Mouse (Mus musculus) kidney, embryonic 16.5 days (tissue): ENCODE data around the gene Ogt. TPM values are rescaled to one million over a fixed set of nuclear protein-coding genes. Genes with fewer than 3 reads are reported as not detected.

ENCODE experiments used
- ATAC-seq: fragments of 200-750 bp; cut with Nextera tagmentation; 2 replicates; pipeline ENCODE4 v1.8.0; 2017; ENCODE audit warnings: moderate TSS enrichment; ENCODE audit not compliant: low FRiP score, low TSS enrichment
- H3K27ac ChIP-seq: fragments of 300-500 bp; sonication (generic); 2 replicates; pipeline ENCODE4 v1.5.1; 2014; ENCODE audit warnings: low read length
- H3K27me3 ChIP-seq: fragments of 300-500 bp; sonication (generic); 2 replicates; pipeline ENCODE4 v1.6.1; 2014; ENCODE audit warnings: low read length, control low read depth, mixed read lengths; ENCODE audit not compliant: insufficient read depth
- H3K36me3 ChIP-seq: fragments of 300-500 bp; sonication (generic); 2 replicates; pipeline ENCODE4 v1.6.1; 2014; ENCODE audit warnings: low read length, control low read depth, mixed read lengths; ENCODE audit not compliant: insufficient read depth
- H3K4me1 ChIP-seq: fragments of 300-500 bp; sonication (generic); 2 replicates; pipeline ENCODE4 v1.6.1; 2014; ENCODE audit warnings: low read length, control low read depth, mixed read lengths; ENCODE audit not compliant: insufficient read depth
- H3K4me2 ChIP-seq: fragments of 300-500 bp; sonication (generic); replicated peaks from 2 replicates; pipeline ENCODE4 v1.6.1; 2014; ENCODE audit warnings: low read depth, low read length
- H3K4me3 ChIP-seq: fragments of 300-500 bp; sonication (generic); 2 replicates; pipeline ENCODE4 v1.5.1; 2014; ENCODE audit warnings: mild to moderate bottlenecking, low read length
- H3K9ac ChIP-seq: fragments of 300-500 bp; sonication (generic); replicated peaks from 2 replicates; pipeline ENCODE4 v1.6.1; 2014; ENCODE audit warnings: low read length
- H3K9me3 ChIP-seq: fragments of 300-500 bp; sonication (generic); 2 replicates; pipeline ENCODE4 v1.6.1; 2016; ENCODE audit warnings: low read length, control low read depth
- WGBS: fragments of 180-500 bp; shearing (Covaris S2); extraction: QIAGEN DNeasy Blood & Tissue Kit; methylation state at CpG from one replicate; pipeline ENCODE4 v1.1.7; 2014; 5-methylcytosine and 5-hydroxymethylcytosine counted together
- polyA plus RNA-seq: library from polyadenylated mRNA; unstranded; fragments of >200 nt; fragmentation: Nextera tagmentation; extraction: Ambion mirVana; gene quantifications from 2 replicates; pipeline ENCODE4 v1.2.1, GENCODE M21; 2015

Gene Ogt
- polyA plus RNA-seq, 1 experiment from 2014 or later, result 159 TPM

- peak overlapping the region; percentile 85; the same call in 1 of the 2 replicates for H3K27ac ChIP-seq
- ATAC-seq, result no peak
- peak overlapping the region; percentile 91 for H3K9ac ChIP-seq
- peak overlapping the region; percentile 79 for H3K4me3 ChIP-seq
- 0 out of 2 replicates have a peak, but pooled peaks cover 4% of the 10 kb centered on the region for H3K4me1 ChIP-seq
- peaks cover 27% of the 10 kb centered on the region; the same call in 1 of the 2 replicates for H3K27me3 ChIP-seq
- H3K36me3 ChIP-seq, result peaks cover 7% of the 10 kb centered on the region; the same call in 1 of the 2 replicates
- WGBS, result 18% methylated on average over 6 of the region's 6 CpGs
- H3K4me2 ChIP-seq, result peak overlapping the region; percentile 62
- no peaks in the 10 kb centered on the region for H3K9me3 ChIP-seq
These were observed 1.3 kb downstream of the Ogt start for GRCm38 (mm10) chrX:101641161-101641530.

GRCm38 (mm10) chrX:101642091-101642490, 2.2 kb downstream of the Ogt start:
- ATAC-seq, result no peak
- Histone ChIP-seq H3K4me1 (0 out of 2 replicates have a peak, but pooled peaks cover 4% of the 10 kb centered on the region), H3K36me3 (peaks cover 9% of the 10 kb centered on the region; the same call in 1 of the 2 replicates), H3K27me3 (peaks cover 27% of the 10 kb centered on the region; the same call in 1 of the 2 replicates), H3K9ac (peak overlapping the region; percentile 54; the same call in 1 of the 2 replicates), H3K9me3 (no peaks in the 10 kb centered on the region), H3K4me2 (peak overlapping the region; percentile 62), H3K4me3 (peak overlapping the region; percentile 79), H3K27ac (no peak overlapping the region)
- 22% methylated on average over 5 of the region's 5 CpGs for WGBS

GRCm38 (mm10) chrX:101645286-101645685, 5.4 kb downstream of the Ogt start:
- Histone ChIP-seq H3K27ac (no peak overlapping the region), H3K27me3 (peaks cover 9% of the 10 kb centered on the region; the same call in 1 of the 2 replicates), H3K4me3 (no peak overlapping the region), H3K4me2 (no peak overlapping the region), H3K9me3 (no peaks in the 10 kb centered on the region), H3K4me1 (0 out of 2 replicates have a peak, but pooled peaks cover 4% of the 10 kb centered on the region), H3K36me3 (peaks cover 11% of the 10 kb centered on the region; the same call in 1 of the 2 replicates), H3K9ac (no peak overlapping the region)
- 54% methylated on average over 2 of the region's 2 CpGs for WGBS
- ATAC-seq, result no peak

GRCm38 (mm10) chrX:101646621-101647020, 6.8 kb downstream of the Ogt start:
- ATAC-seq, result no peak

GRCm38 (mm10) chrX:101695686-101696085, 55.8 kb downstream of the Ogt start:
- WGBS, result 90% methylated on average over 27 of the region's 27 CpGs
- Histone ChIP-seq H3K27ac (no peak overlapping the region), H3K27me3 (no peaks in the 10 kb centered on the region), H3K4me1 (no peaks in the 10 kb centered on the region), H3K36me3 (no peaks in the 10 kb centered on the region), H3K4me3 (no peak overlapping the region), H3K9ac (no peak overlapping the region), H3K9me3 (peaks cover 35% of the 10 kb centered on the region), H3K4me2 (no peak overlapping the region)
- ATAC-seq, result no peak

More at GRCm38 (mm10) chrX:101646621-101647020, 6.8 kb downstream of the Ogt start:
- peaks cover 3% of the 10 kb centered on the region; the same call in 1 of the 2 replicates for H3K27me3 ChIP-seq
- H3K27ac ChIP-seq, result no peak overlapping the region
- peaks cover 11% of the 10 kb centered on the region; the same call in 1 of the 2 replicates for H3K36me3 ChIP-seq
- H3K9ac ChIP-seq, result no peak overlapping the region
- no peak overlapping the region for H3K4me2 ChIP-seq
- H3K9me3 ChIP-seq, result no peaks in the 10 kb centered on the region
- no peak overlapping the region for H3K4me3 ChIP-seq
- 0 out of 2 replicates have a peak, but pooled peaks cover 4% of the 10 kb centered on the region for H3K4me1 ChIP-seq
- WGBS, result 85% methylated on average over 5 of the region's 5 CpGs

GRCm38 (mm10) chrX:101697537-101697936, 57.7 kb downstream of the Ogt start:
- Histone ChIP-seq H3K4me1 (no peaks in the 10 kb centered on the region), H3K4me2 (no peak overlapping the region), H3K9ac (no peak overlapping the region), H3K4me3 (no peak overlapping the region), H3K27me3 (no peaks in the 10 kb centered on the region), H3K36me3 (no peaks in the 10 kb centered on the region), H3K9me3 (peaks cover 35% of the 10 kb centered on the region), H3K27ac (no peak overlapping the region)
- WGBS, result 73% methylated on average over 31 of the region's 54 CpGs
- no peak for ATAC-seq

- Histone ChIP-seq H3K4me3 (no peak overlapping the region), H3K4me1 (no peaks in the 10 kb centered on the region), H3K9ac (no peak overlapping the region), H3K4me2 (no peak overlapping the region), H3K36me3 (no peaks in the 10 kb centered on the region), H3K27ac (no peak overlapping the region), H3K9me3 (peaks cover 35% of the 10 kb centered on the region), H3K27me3 (no peaks in the 10 kb centered on the region)
- ATAC-seq, result no peak
- 73% methylated on average over 23 of the region's 23 CpGs for WGBS
These were observed 58.4 kb downstream of the Ogt start for GRCm38 (mm10) chrX:101698232-101698631.

- Histone ChIP-seq H3K36me3 (no peaks in the 10 kb centered on the region), H3K27ac (no peak overlapping the region), H3K9me3 (no peaks in the 10 kb centered on the region), H3K4me1 (no peaks in the 10 kb centered on the region), H3K4me2 (no peak overlapping the region), H3K27me3 (no peaks in the 10 kb centered on the region), H3K4me3 (no peak overlapping the region), H3K9ac (no peak overlapping the region)
- WGBS, result 85% methylated on average over 7 of the region's 7 CpGs
- no peak for ATAC-seq
These were observed 65.3 kb downstream of the Ogt start for GRCm38 (mm10) chrX:101705111-101705510.

GRCm38 (mm10) chrX:101720401-101720800, 80.5 kb downstream of the Ogt start:
- H3K9me3 ChIP-seq, result no peaks in the 10 kb centered on the region
- no peaks in the 10 kb centered on the region for H3K4me1 ChIP-seq
- peaks cover 15% of the 10 kb centered on the region; the same call in 1 of the 2 replicates for H3K27me3 ChIP-seq
- WGBS, result 79% methylated on average over 1 of the region's 1 CpGs
- H3K4me3 ChIP-seq, result no peak overlapping the region
- H3K36me3 ChIP-seq, result no peaks in the 10 kb centered on the region
- no peak for ATAC-seq
- H3K9ac ChIP-seq, result no peak overlapping the region
- no peak overlapping the region for H3K27ac ChIP-seq
- no peak overlapping the region for H3K4me2 ChIP-seq

- peaks cover 8% of the 10 kb centered on the region; the same call in 1 of the 2 replicates for H3K27me3 ChIP-seq
- H3K4me2 ChIP-seq, result no peak overlapping the region
- H3K4me1 ChIP-seq, result no peaks in the 10 kb centered on the region
- no peak overlapping the region for H3K27ac ChIP-seq
- H3K9ac ChIP-seq, result no peak overlapping the region
- H3K36me3 ChIP-seq, result no peaks in the 10 kb centered on the region
- no peak for ATAC-seq
- H3K4me3 ChIP-seq, result no peak overlapping the region
- no peaks in the 10 kb centered on the region for H3K9me3 ChIP-seq
These were observed 90.2 kb downstream of the Ogt start for GRCm38 (mm10) chrX:101730010-101730409.
